Mouse (Mus musculus) stomach, postnatal 0 days (tissue): ENCODE data around the gene Hnrnpr. TPM values are rescaled to one million over a fixed set of nuclear protein-coding genes. Genes with fewer than 3 reads are reported as not detected.

Experiments used
- ATAC-seq: fragments of 200-750 bp; cut with Nextera tagmentation; 2 replicates; pipeline ENCODE4 v1.8.0; 2017; ENCODE audit not compliant: low FRiP score, low TSS enrichment
- DNase-seq: peaks from one replicate; pipeline ENCODE4 v3.0.0-alpha.2; 2016; ENCODE audit warnings: low spot score
- H3K27ac ChIP-seq: fragments of 300-500 bp; sonication (generic); replicated peaks from 2 replicates; pipeline ENCODE4 v1.5.1; 2014; ENCODE audit warnings: mild to moderate bottlenecking, control low read depth
- H3K27me3 ChIP-seq: fragments of 300-500 bp; sonication (generic); 2 replicates; pipeline ENCODE4 v1.6.1; 2014; ENCODE audit warnings: low read length; ENCODE audit not compliant: control insufficient read depth, insufficient read depth
- H3K36me3 ChIP-seq: fragments of 300-500 bp; sonication (generic); 2 replicates; pipeline ENCODE4 v1.6.1; 2014; ENCODE audit warnings: low read length, mixed read lengths; ENCODE audit not compliant: control insufficient read depth, insufficient read depth
- H3K4me1 ChIP-seq: fragments of 300-500 bp; sonication (generic); replicated peaks from 2 replicates; pipeline ENCODE4 v1.6.1; 2014; ENCODE audit warnings: antibody characterized with exemption; ENCODE audit not compliant: control insufficient read depth, insufficient read depth
- H3K4me2 ChIP-seq: fragments of 300-500 bp; sonication (generic); replicated peaks from 2 replicates; pipeline ENCODE4 v1.6.1; 2014; ENCODE audit warnings: low read depth, mild to moderate bottlenecking, control low read depth, moderate library complexity
- H3K4me3 ChIP-seq: fragments of 300-500 bp; sonication (generic); 2 replicates; pipeline ENCODE4 v1.5.1; 2014; ENCODE audit warnings: low read depth, low read length, control low read depth
- H3K9ac ChIP-seq: fragments of 300-500 bp; sonication (generic); 2 replicates; pipeline ENCODE4 v1.6.1; 2014; ENCODE audit warnings: mild to moderate bottlenecking, low read length, control low read depth, mixed read lengths
- H3K9me3 ChIP-seq: fragments of 300-500 bp; sonication (generic); 2 replicates; pipeline ENCODE4 v1.6.1; 2016; ENCODE audit warnings: low read length; ENCODE audit not compliant: control insufficient read depth
- CTCF ChIP-seq: IDR thresholded peaks from 2 replicates; pipeline ENCODE4 v1.5.1; 2016; ENCODE audit warnings: antibody characterized with exemption, low read depth, mild to moderate bottlenecking, moderate library complexity
- EP300 ChIP-seq: optimal IDR thresholded peaks from 2 replicates; pipeline ENCODE3; 2016; ENCODE audit warnings: antibody characterized with exemption
- WGBS: fragments of 180-500 bp; shearing (Covaris S2); extraction: QIAGEN DNeasy Blood & Tissue Kit; methylation state at CpG from one replicate; pipeline ENCODE4 v1.1.7; 2014; 5-methylcytosine and 5-hydroxymethylcytosine counted together
- polyA plus RNA-seq: library from polyadenylated mRNA; unstranded; fragments of >200 nt; fragmentation: Nextera tagmentation; extraction: Ambion mirVana; gene quantifications from 2 replicates; pipeline ENCODE4 v1.2.1, GENCODE M21; 2015

Hnrnpr gene
- polyA plus RNA-seq, 1 experiment from 2014 or later = 54.8 TPM

GRCm38 (mm10) chr4:136291692-136292091, 19.1 kb upstream of the Hnrnpr start:
- 82% methylated on average over 6 of the region's 6 CpGs for WGBS

GRCm38 (mm10) chr4:136295941-136296340, 14.8 kb upstream of the Hnrnpr start:
- Histone ChIP-seq H3K9me3 (no peaks in the 10 kb centered on the region), H3K27me3 (no peaks in the 10 kb centered on the region), H3K4me1 (no peaks in the 10 kb centered on the region), H3K36me3 (peaks cover 16% of the 10 kb centered on the region), H3K9ac (no peak overlapping the region), H3K4me3 (no peak overlapping the region), H3K4me2 (no peak overlapping the region), H3K27ac (no peak overlapping the region)
- no peak for DNase-seq
- TF ChIP-seq EP300 = no peak
- no peak for TF ChIP-seq CTCF
- no peak for ATAC-seq
- 63% methylated on average over 7 of the region's 7 CpGs for WGBS

More at GRCm38 (mm10) chr4:136291692-136292091, 19.1 kb upstream of the Hnrnpr start:
- no peak for DNase-seq
- Histone ChIP-seq H3K9me3 (no peaks in the 10 kb centered on the region), H3K4me2 (no peak overlapping the region), H3K4me1 (0 out of 2 replicates have a peak, but pooled peaks cover 2% of the 10 kb centered on the region), H3K36me3 (peaks cover 40% of the 10 kb centered on the region), H3K27me3 (no peaks in the 10 kb centered on the region), H3K9ac (no peak overlapping the region), H3K27ac (no peak overlapping the region), H3K4me3 (no peak overlapping the region)
- no peak for ATAC-seq
- TF ChIP-seq CTCF (no peak), EP300 (no peak)

- H3K4me3 ChIP-seq = no peak overlapping the region
- H3K4me1 ChIP-seq = no peaks in the 10 kb centered on the region; the same call in 1 of the 2 replicates
- no peak overlapping the region for H3K9ac ChIP-seq
- 19% methylated on average over 4 of the region's 4 CpGs for WGBS
- ATAC-seq (peak; percentile 32; the same call in 1 of the 2 replicates), DNase-seq (peak; percentile 17)
- no peaks in the 10 kb centered on the region for H3K27me3 ChIP-seq
- H3K4me2 ChIP-seq = no peak overlapping the region
- H3K36me3 ChIP-seq = no peaks in the 10 kb centered on the region
- 0 out of 2 replicates have a peak overlapping the region, but pooled peaks have one; percentile 4 for H3K27ac ChIP-seq
- H3K9me3 ChIP-seq = no peaks in the 10 kb centered on the region
- no peak for TF ChIP-seq CTCF
- TF ChIP-seq EP300 = no peak
Observed at GRCm38 (mm10) chr4:136302462-136302861, 8.3 kb upstream of the Hnrnpr start.

- no peak overlapping the region for H3K9ac ChIP-seq
- no peak overlapping the region for H3K4me2 ChIP-seq
- no peak overlapping the region for H3K27ac ChIP-seq
- TF ChIP-seq EP300 = no peak
- TF ChIP-seq CTCF = no peak
- no peaks in the 10 kb centered on the region; the same call in 1 of the 2 replicates for H3K4me1 ChIP-seq
- WGBS = 38% methylated on average over 2 of the region's 2 CpGs
- H3K36me3 ChIP-seq = no peaks in the 10 kb centered on the region
- no peaks in the 10 kb centered on the region for H3K27me3 ChIP-seq
- H3K4me3 ChIP-seq = no peak overlapping the region
- DNase-seq (no peak), ATAC-seq (no peak)
- no peaks in the 10 kb centered on the region for H3K9me3 ChIP-seq
Observed at GRCm38 (mm10) chr4:136304181-136304580, 6.6 kb upstream of the Hnrnpr start.

GRCm38 (mm10) chr4:136308355-136308754, 2.4 kb upstream of the Hnrnpr start:
- 69% methylated on average over 2 of the region's 2 CpGs for WGBS

GRCm38 (mm10) chr4:136309780-136310179, 962 bp upstream of the Hnrnpr start:
- Histone ChIP-seq H3K9ac (peak overlapping the region; percentile 66), H3K9me3 (no peaks in the 10 kb centered on the region), H3K4me2 (peak overlapping the region; percentile 63), H3K27ac (peak overlapping the region; percentile 97), H3K4me1 (peaks cover 2% of the 10 kb centered on the region; the same call in 1 of the 2 replicates), H3K27me3 (no peaks in the 10 kb centered on the region), H3K36me3 (no peaks in the 10 kb centered on the region), H3K4me3 (peak overlapping the region; percentile 100)
- ATAC-seq (no peak; the same call in 1 of the 2 replicates), DNase-seq (peak; percentile 75)
- WGBS = 3% methylated on average over 11 of the region's 11 CpGs
- TF ChIP-seq EP300 (no peak), CTCF (peak; percentile 16; the same call in 1 of the 2 replicates)

More at GRCm38 (mm10) chr4:136308355-136308754, 2.4 kb upstream of the Hnrnpr start:
- Histone ChIP-seq H3K36me3 (no peaks in the 10 kb centered on the region), H3K4me1 (peaks cover 2% of the 10 kb centered on the region; the same call in 1 of the 2 replicates), H3K4me3 (no peak overlapping the region), H3K9ac (no peak overlapping the region), H3K27me3 (no peaks in the 10 kb centered on the region), H3K4me2 (no peak overlapping the region), H3K9me3 (no peaks in the 10 kb centered on the region), H3K27ac (no peak overlapping the region)
- ATAC-seq (no peak), DNase-seq (no peak)
- TF ChIP-seq CTCF (peak; percentile 40), EP300 (no peak)
